Mouse (Mus musculus) heart, embryonic 15.5 days (tissue): ENCODE data around the gene Prlh. TPM values are rescaled to one million over a fixed set of nuclear protein-coding genes. Genes with fewer than 3 reads are reported as not detected.

Experiments used
- ATAC-seq: fragments of 200-750 bp; cut with Nextera tagmentation; replicated peaks from 2 replicates; pipeline ENCODE4 v1.8.0; 2017; ENCODE audit warnings: low read depth, moderate TSS enrichment; ENCODE audit not compliant: insufficient number of reproducible peaks, insufficient read depth, low FRiP score
- H3K27ac ChIP-seq: fragments of 300-500 bp; sonication (generic); 2 replicates; pipeline ENCODE4 v1.5.1; 2015; ENCODE audit warnings: mild to moderate bottlenecking, inconsistent platforms
- H3K27me3 ChIP-seq: fragments of 300-500 bp; sonication (generic); 2 replicates; pipeline ENCODE4 v1.6.1; 2015; ENCODE audit warnings: inconsistent platforms
- H3K36me3 ChIP-seq: fragments of 300-500 bp; sonication (generic); 2 replicates; pipeline ENCODE4 v1.6.1; 2015; ENCODE audit warnings: mild to moderate bottlenecking, inconsistent platforms
- H3K4me1 ChIP-seq: fragments of 300-500 bp; sonication (generic); replicated peaks from 2 replicates; pipeline ENCODE4 v1.6.1; 2015; ENCODE audit warnings: inconsistent platforms
- H3K4me2 ChIP-seq: fragments of 300-500 bp; sonication (generic); 2 replicates; pipeline ENCODE4 v1.6.1; 2015; ENCODE audit warnings: inconsistent platforms, mild to moderate bottlenecking, moderate library complexity
- H3K4me3 ChIP-seq: fragments of 300-500 bp; sonication (generic); 2 replicates; pipeline ENCODE4 v1.5.1; 2015; ENCODE audit warnings: mild to moderate bottlenecking, inconsistent platforms
- H3K9ac ChIP-seq: fragments of 300-500 bp; sonication (generic); 2 replicates; pipeline ENCODE4 v1.6.1; 2015; ENCODE audit warnings: mild to moderate bottlenecking, inconsistent platforms
- H3K9me3 ChIP-seq: fragments of 300-500 bp; sonication (generic); replicated peaks from 2 replicates; pipeline ENCODE4 v1.6.1; 2016; ENCODE audit warnings: inconsistent platforms
- whole genome bisulfite sequencing: fragments of 180-500 bp; shearing (Covaris S2); methylation state at CpG from one replicate; pipeline ENCODE4 v1.1.7; 2015; ENCODE audit warnings: mixed read lengths; 5-methylcytosine and 5-hydroxymethylcytosine counted together
- polyA plus RNA-seq: library from polyadenylated mRNA; unstranded; fragments of >200 nt; fragmentation: Nextera tagmentation; extraction: Ambion mirVana; gene quantifications from 2 replicates; pipeline ENCODE4 v1.2.1, GENCODE M21; 2015

Prlh gene
- polyA plus RNA-seq, 1 experiment from 2014 or later = not detected

DNA sequence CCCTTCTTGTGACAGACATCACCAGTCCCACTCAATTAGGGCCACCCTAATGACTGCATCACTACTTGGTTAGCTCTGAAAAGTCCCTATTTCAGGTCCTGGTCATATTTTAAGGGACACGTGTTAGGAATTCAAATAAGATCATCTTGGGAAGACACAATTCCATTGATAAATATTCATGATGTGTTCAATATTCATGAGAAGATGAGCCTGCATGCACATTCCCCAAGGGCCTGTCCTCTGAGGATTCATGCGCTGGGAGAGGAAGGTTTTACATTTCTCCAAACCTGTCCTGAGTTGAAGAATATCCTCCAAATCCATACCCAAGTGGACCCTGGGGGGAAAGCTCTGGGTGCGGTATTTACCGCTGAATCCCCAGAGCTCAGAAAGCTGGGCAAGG is 23.1 kb downstream of the Prlh start:
- ATAC-seq = no peak
- H3K4me2 ChIP-seq = no peak overlapping the region
- no peaks in the 10 kb centered on the region for H3K9me3 ChIP-seq
- no peak overlapping the region for H3K9ac ChIP-seq
- WGBS = 92% methylated on average over 4 of the region's 4 CpGs
- no peaks in the 10 kb centered on the region for H3K27me3 ChIP-seq
- peaks cover 46% of the 10 kb centered on the region for H3K4me1 ChIP-seq
- no peaks in the 10 kb centered on the region for H3K36me3 ChIP-seq
- no peak overlapping the region for H3K27ac ChIP-seq
- no peak overlapping the region for H3K4me3 ChIP-seq

- peaks cover 16% of the 10 kb centered on the region for H3K4me1 ChIP-seq
- no peak overlapping the region for H3K4me3 ChIP-seq
- 24% methylated on average over 10 of the region's 10 CpGs for WGBS
- H3K9ac ChIP-seq = no peak overlapping the region
- no peaks in the 10 kb centered on the region for H3K9me3 ChIP-seq
- ATAC-seq = peak; percentile 58
- no peaks in the 10 kb centered on the region for H3K36me3 ChIP-seq
- H3K4me2 ChIP-seq = peak overlapping the region; percentile 25
- H3K27ac ChIP-seq = peak overlapping the region; percentile 70
- H3K27me3 ChIP-seq = no peaks in the 10 kb centered on the region
These were observed 27.9 kb downstream of the Prlh start for GRCm38 (mm10) chr1:90980638-90981330.

DNA sequence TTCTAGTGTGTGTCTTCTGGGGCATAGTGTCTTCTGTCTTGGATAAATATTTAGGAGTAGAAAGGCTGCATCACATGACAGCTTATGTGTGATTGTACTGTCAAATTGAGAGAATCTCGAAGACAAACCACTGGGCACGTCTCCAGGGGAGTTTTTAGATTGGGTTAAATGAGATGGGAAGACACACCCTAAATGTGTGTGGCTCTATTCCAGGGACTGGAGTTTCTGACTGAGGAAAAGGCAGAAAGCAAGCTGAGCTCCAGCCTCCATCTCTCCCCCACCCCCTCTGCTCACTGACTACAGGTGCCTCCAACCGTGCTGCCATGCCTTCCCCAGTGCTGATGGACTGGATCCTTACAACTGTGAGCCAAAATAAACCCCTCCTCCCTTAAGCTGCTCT is 28.4 kb downstream of the Prlh start:
- Histone ChIP-seq H3K9ac (no peak overlapping the region), H3K27me3 (no peaks in the 10 kb centered on the region), H3K27ac (peak overlapping the region; percentile 70), H3K9me3 (no peaks in the 10 kb centered on the region), H3K4me3 (no peak overlapping the region), H3K4me1 (peaks cover 16% of the 10 kb centered on the region), H3K36me3 (no peaks in the 10 kb centered on the region), H3K4me2 (no peak overlapping the region)
- no peak for ATAC-seq
- 55% methylated on average over 3 of the region's 3 CpGs for WGBS

DNA sequence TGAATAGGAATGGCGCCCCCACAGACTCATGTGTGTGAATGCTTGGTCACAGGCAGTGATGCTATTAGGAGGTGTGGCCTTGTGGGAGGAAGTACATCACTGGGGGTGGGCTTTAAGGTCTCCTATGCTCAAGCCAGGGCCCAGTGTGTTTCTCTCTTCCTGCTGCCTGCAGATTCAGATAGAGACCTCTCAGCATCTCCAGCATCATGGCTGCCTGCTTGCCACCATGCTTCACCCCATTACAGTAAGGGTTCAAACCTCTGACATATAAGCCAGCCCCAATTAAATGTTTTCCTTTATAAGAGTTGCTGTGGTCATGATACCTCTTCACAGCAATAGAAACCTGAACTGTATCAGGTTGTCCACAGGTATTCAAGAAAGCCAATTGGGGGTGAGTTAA is 43.0 kb downstream of the Prlh start:
- H3K27ac ChIP-seq = no peak overlapping the region
- no peak overlapping the region for H3K9ac ChIP-seq
- no peaks in the 10 kb centered on the region for H3K27me3 ChIP-seq
- no peak overlapping the region for H3K4me3 ChIP-seq
- no peak for ATAC-seq
- H3K36me3 ChIP-seq = no peaks in the 10 kb centered on the region
- H3K4me2 ChIP-seq = no peak overlapping the region
- H3K9me3 ChIP-seq = no peaks in the 10 kb centered on the region; the same call in 1 of the 2 replicates
- peaks cover 21% of the 10 kb centered on the region for H3K4me1 ChIP-seq
- 100% methylated on average over 1 of the region's 1 CpGs for WGBS

DNA sequence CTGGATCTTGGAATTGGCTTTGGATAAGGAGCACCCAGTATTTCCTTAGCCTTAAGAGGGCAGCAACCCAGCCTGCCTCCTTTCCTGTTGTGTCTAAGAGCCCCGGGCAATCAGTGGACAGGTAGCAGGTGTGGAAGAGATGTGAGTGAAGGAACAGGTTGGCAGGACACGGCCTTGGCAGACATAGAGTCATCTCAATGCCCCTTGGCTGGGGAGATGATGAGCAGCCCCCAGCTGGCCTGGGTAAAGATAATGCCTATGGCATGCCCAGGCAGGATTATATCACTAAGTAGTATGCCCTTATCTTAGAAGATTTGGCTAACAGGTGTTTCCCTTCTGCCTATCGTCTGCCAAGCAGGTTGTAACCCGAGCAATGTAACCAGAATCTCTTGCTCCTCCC is 44.2 kb downstream of the Prlh start:
- no peak overlapping the region for H3K4me2 ChIP-seq
- H3K4me1 ChIP-seq = peaks cover 33% of the 10 kb centered on the region
- no peak for ATAC-seq
- 44% methylated on average over 4 of the region's 4 CpGs for WGBS
- H3K36me3 ChIP-seq = no peaks in the 10 kb centered on the region
- no peak overlapping the region for H3K27ac ChIP-seq
- no peaks in the 10 kb centered on the region; the same call in 1 of the 2 replicates for H3K9me3 ChIP-seq
- no peak overlapping the region for H3K9ac ChIP-seq
- H3K4me3 ChIP-seq = no peak overlapping the region
- H3K27me3 ChIP-seq = no peaks in the 10 kb centered on the region

GRCm38 (mm10) chr1:90997641-90998040 is 44.7 kb downstream of the Prlh start:
- H3K9me3 ChIP-seq = no peaks in the 10 kb centered on the region; the same call in 1 of the 2 replicates
- ATAC-seq = no peak
- H3K27me3 ChIP-seq = no peaks in the 10 kb centered on the region
- peak overlapping the region; percentile 90 for H3K4me3 ChIP-seq
- H3K4me2 ChIP-seq = peak overlapping the region; percentile 76
- WGBS = 66% methylated on average over 5 of the region's 5 CpGs
- H3K36me3 ChIP-seq = no peaks in the 10 kb centered on the region
- peak overlapping the region; percentile 92 for H3K27ac ChIP-seq
- H3K9ac ChIP-seq = peak overlapping the region; percentile 97
- peaks cover 38% of the 10 kb centered on the region for H3K4me1 ChIP-seq

DNA sequence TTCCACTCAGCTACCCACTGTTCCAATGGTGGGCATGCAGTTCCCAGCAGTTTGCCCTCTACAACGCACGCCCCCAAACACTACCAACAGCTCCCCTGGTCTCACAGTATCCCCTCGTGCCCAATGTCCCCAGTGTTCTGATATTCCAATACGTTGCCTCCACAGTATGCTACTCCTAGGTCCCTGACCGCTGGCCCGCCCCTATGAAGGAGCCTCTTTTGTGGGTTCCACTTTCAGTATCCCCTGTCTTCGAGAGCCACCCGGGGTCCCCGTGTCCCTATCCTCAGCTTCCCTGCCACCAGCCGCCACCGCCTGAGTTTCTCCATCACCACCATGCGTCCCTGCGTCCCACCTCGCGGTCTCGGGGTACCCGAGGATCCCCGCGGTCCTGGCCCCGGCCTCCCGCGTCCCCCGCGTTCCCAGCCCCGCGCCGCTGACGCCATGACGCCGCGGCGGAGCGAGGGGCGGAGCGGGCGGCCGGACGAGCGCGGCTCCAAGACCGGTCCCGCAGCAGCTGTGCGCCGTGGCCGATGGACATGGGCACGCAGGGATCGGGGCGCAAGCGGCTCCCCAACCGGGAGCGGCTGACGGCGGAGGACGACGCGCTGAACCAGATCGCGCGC is 45.5 kb downstream of the Prlh start, which contains the start of gene Lrrfip1:
Gene Lrrfip1, plus strand, starts transcription at position 470 of the 623 bp plus-strand sequence.
- Histone ChIP-seq H3K4me2 (peak within 1 kb of the TSS; percentile 76), H3K27ac (peak within 1 kb of the TSS; percentile 92), H3K36me3 (no peaks in the 10 kb centered on the region), H3K9ac (peak within 1 kb of the TSS; percentile 97), H3K4me1 (peaks cover 46% of the 10 kb centered on the region), H3K9me3 (no peaks in the 10 kb centered on the region; the same call in 1 of the 2 replicates), H3K27me3 (no peaks in the 10 kb centered on the region), H3K4me3 (peak within 1 kb of the TSS; percentile 90)
- ATAC-seq = peak; percentile 62
- 2% methylated on average over 59 of the region's 59 CpGs for WGBS

DNA sequence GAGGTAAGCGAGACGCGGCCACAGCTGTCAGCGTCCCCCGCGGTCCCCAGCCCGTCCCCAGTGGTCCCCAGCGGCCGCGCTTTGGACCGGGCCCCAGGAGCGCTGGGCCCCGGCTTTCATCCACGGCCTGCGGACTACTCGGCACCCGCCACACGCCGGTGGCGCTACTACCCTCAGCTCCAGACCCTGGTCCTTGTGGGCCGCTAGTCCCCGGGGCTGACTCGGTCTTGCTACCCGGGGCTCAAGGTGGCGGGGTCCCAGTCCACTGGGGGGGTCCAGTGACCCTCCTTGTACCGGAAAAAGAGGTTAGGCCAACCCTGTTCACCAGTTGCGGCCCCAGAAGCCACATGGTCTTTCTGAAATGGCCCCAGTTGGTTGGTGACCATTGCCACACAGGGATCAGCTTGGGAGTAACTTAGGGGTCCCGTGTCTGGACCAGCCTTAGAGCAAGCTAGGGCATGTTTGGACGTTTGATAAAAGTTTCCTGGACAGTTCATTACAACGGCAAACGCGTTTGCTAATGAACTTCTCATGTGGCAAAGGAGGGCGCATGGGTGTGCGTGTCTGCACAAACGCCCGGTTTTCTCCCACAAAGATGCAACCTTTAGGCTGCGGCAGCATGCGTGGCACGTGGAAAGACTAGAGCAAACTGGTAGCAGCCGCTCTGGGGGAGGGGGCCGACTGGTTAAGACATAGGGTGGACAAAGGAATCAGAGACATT is 46.1 kb downstream of the Prlh start:
- peak overlapping the region; percentile 97 for H3K9ac ChIP-seq
- peak overlapping the region; percentile 92 for H3K27ac ChIP-seq
- no peaks in the 10 kb centered on the region; the same call in 1 of the 2 replicates for H3K9me3 ChIP-seq
- peaks cover 52% of the 10 kb centered on the region for H3K4me1 ChIP-seq
- H3K4me3 ChIP-seq = peak overlapping the region; percentile 90
- H3K36me3 ChIP-seq = no peaks in the 10 kb centered on the region
- peak; percentile 15 for ATAC-seq
- peak overlapping the region; percentile 76 for H3K4me2 ChIP-seq
- no peaks in the 10 kb centered on the region for H3K27me3 ChIP-seq
- WGBS = under 1% methylated on average over 41 of the region's 41 CpGs

- Histone ChIP-seq H3K36me3 (no peaks in the 10 kb centered on the region), H3K4me1 (peaks cover 58% of the 10 kb centered on the region), H3K9me3 (no peaks in the 10 kb centered on the region; the same call in 1 of the 2 replicates), H3K27me3 (no peaks in the 10 kb centered on the region), H3K9ac (peak overlapping the region; percentile 97), H3K4me2 (peak overlapping the region; percentile 76), H3K4me3 (peak overlapping the region; percentile 90), H3K27ac (peak overlapping the region; percentile 92)
- 41% methylated on average over 10 of the region's 10 CpGs for WGBS
- peak; percentile 68 for ATAC-seq
These were observed 47.1 kb downstream of the Prlh start for GRCm38 (mm10) chr1:90999911-91000601.

GRCm38 (mm10) chr1:91001101-91001500 is 48.2 kb downstream of the Prlh start:
- 38% methylated on average over 3 of the region's 3 CpGs for WGBS
- Histone ChIP-seq H3K9me3 (no peaks in the 10 kb centered on the region), H3K4me3 (peak overlapping the region; percentile 90), H3K36me3 (no peaks in the 10 kb centered on the region), H3K27ac (peak overlapping the region; percentile 92), H3K9ac (peak overlapping the region; percentile 55), H3K4me2 (peak overlapping the region; percentile 76), H3K4me1 (peaks cover 63% of the 10 kb centered on the region), H3K27me3 (no peaks in the 10 kb centered on the region)
- ATAC-seq = no peak
